Mouse (Mus musculus) cerebellum, postnatal 10 days (tissue): Measurements from ENCODE around the gene Nfia.
A peak's percentile ranks its signal among the peaks of the same experiment; 100 is the strongest.

Experiments
- DNase-seq, 2 experiments: peaks; one replicate each; pipeline ENCODE4 v3.0.0; 2021; ENCODE audit warnings: mixed read lengths in 2 of 2

Gene Nfia

DNA sequence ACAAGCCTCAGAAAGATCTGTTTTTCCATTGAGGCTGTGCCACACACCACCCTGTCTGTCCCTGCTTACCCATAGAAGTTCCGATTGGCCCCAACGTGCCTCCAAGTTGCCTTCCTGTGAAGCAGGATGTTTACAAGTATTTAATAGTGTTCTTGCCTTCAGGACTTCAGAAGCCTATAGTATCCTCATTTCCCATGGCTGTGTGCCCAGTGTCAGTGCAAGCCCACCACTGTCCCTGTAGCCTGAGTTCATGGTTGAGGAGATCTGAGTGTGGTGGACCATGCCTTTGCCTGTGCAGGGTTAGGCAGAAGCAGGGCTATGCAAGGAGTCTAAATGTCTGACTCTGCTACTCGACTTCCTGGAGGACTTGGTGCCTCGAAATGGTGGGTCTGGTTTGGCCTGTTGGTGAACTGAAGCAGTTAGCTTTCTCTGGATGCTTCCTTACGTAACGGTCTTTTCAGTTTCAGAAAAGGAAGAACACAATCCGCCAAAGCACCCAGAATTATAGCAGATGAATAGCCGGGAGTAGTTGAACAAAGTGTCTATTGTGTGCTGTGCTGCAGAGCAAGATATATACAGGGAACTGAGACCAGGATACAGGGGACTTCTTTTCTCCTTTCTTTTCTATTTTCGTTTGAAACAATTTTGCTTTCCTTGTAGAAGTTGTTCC, 99.4 kb downstream of the Nfia start:
- DNase-seq: peak in 1 of 2 experiments; percentile 46

DNA sequence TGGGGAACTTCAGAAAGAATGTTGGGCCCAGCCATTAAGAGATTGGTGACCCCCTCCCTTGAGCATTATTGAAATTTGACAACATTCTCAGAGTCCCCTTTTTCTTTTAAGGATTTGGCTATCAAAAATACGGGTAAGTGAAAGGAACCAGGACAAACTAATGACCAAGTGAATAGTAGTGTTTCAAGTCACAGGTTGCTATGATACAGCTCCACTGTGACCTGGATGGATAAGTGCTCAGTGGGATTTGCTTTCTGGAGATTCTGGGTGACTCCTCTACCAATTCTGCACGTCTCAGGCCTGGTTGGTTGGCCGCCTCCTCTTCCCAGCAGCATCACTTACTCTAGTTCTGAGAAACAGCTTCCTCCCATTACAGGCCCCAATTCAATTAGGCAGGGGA, 102.4 kb downstream of the Nfia start:
- DNase-seq: no peak

GRCm38 (mm10) chr4:97875901-97876300, 103.4 kb downstream of the Nfia start:
- DNase-seq: peak; percentile 47 to 62

DNA sequence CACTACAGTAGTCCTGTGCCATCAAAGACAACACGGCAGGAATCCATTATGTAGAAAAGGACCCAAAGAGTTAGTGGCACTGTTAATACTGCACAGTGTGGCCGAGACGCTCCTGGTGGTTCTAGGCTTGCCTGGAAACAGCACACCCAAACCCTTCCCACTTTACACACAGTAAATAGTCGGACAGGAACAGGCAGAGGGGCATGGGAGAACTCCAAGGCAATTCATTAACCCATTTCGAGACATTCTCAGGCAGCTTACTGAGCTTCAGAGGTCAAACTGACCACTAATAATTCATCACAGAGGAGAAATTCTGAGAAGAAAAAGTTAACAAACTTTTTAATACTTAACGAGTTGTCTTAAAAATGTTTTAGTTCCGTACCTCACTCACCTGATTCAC, 107.2 kb downstream of the Nfia start:
- DNase-seq: peak in 1 of 2 experiments; percentile 31

GRCm38 (mm10) chr4:97880120-97881055, 107.9 kb downstream of the Nfia start:
- DNase-seq: peak; percentile 86 to 91

GRCm38 (mm10) chr4:97885574-97885973, 113.0 kb downstream of the Nfia start:
- DNase-seq: no peak

DNA sequence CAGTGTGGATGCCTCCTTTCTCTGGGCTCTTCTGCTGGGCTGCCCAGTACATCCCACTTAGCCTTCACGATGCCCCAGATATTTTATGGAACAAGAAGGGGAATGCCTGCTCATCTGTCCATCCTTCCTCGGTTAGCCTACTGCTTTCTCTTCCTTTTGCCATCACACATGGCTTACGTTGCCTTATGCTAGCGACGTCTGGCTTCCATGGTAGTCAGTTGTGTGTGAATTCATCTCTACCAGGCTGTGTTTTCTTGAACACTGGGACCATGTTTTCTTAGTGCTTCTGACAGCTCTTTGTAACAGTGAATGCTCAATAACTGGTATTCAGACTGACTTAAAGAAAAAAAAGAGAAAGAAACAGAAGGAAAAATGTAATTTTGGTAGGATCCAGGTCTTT, 113.7 kb downstream of the Nfia start:
- DNase-seq: no peak

DNA sequence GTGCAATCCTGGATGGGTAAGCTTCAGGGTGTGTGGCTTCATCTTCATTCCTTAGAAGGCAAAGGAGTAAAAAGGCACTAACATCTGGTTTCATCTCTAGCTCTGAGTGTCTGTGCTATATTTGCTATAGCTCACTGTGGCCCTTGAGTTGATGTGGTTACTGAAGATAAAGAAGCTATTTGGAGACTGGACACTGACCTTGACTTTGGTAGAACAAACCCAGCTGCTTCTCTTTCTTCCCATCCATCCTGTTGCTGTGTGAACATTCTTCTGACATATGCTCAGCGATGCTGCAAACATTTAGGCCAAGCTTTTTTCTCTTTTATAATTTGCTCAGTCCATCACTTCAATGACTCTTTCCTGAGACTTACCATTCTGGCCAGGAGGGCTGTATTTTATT, 114.7 kb downstream of the Nfia start:
- DNase-seq: no peak

DNA sequence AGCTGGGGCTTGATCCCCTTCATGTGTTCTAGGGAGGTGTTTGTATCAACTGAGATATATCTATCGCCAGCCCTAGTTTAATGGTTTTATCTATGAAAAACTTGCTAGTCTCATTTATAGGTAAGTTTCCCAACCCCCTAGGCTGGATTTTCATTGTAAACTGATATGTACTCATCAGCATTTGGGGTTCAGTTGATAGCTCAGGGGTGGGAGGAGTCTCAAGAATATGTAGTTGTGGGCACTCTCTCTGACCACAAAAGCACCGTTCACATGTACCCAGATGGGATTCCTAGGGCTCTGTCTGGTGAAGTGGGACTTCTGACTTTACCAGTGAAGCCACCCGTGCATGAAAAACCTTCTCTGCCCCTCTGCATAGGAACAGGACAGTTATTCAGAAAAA, 118.5 kb downstream of the Nfia start:
- DNase-seq: no peak

DNA sequence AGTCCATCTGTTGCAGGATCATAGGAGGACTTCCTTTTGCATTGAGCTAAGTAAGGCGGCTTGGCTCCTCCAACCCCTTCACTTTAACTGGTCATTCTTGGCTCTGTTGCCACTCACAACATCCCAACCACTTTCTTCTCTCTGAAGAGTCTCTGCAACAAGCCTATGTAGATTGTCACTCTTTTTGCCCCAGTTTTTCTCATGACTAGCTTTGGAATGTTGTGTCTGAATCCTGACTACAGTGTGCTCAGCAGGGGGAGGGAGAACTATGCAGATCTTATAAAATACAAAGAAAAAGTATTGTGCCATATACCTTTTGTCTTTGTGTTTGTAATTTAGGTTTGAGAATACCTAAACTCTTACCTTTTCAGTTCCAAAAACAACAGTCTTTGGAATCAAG, 119.1 kb downstream of the Nfia start:
- no peak for DNase-seq

DNA sequence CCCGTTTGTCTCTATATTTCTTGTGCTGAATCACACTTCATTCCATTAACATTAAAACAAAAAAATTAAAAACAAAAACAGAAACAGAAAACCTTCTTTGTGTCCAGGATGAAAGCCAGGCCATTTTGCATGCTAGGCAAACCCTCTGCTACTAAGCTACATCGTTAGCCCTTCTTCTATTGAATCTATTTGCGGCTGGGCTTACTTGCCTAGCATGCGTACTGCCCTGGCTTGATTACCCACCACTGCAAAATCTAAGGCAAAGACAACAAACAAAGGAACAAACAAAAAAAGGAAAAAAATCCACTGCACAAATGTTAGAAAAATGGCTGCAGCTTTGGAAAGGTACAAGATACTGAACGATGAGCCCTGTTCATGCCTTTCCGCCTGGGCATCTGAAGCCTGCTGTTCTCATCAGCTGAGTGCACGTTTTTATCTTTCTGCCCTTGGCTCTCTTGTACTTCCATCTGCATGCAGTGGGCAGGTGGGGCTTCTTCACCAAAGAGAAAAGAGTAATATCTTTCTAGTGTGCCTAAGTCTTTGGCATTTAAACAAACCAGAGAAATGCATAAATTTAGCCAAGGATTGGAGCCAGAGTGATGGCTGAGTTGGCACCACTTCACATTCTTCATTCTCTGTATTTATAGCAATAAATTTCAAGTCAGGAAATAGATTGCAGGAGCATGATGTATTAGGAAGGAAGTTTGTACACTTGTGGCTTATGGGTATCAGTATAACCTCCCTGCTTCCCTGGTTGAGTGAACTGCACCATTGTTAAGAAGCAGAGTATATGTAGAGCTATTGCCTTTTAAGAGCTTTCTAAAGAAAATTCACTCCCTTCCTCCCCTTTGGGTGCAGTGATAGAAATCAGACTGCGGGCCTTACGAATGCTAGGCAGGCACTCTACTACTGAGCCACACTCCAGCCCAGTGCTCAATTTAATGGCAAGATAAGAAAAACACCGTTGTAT, 121.7 kb downstream of the Nfia start:
- peak; percentile 51 to 52 for DNase-seq

DNA sequence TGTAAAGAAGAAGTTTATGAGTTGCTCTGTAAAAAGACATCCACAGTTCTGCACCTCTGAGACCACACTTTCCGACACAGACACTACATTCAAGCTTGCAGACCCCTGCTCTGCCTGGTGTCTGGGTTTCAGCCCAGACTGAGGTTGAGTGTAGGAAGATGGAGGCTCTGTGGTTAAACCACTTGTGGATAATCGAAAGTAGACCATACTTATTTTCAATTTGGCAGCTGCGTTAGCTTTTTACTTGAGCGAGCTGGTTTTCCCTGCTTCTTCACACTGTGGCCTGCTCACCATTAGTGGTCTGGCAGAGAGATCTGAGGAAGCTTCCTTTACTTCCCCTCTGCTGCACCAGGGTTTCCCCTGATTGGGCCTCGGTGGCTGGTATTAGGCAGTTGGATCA, 123.4 kb downstream of the Nfia start:
- DNase-seq: no peak

DNA sequence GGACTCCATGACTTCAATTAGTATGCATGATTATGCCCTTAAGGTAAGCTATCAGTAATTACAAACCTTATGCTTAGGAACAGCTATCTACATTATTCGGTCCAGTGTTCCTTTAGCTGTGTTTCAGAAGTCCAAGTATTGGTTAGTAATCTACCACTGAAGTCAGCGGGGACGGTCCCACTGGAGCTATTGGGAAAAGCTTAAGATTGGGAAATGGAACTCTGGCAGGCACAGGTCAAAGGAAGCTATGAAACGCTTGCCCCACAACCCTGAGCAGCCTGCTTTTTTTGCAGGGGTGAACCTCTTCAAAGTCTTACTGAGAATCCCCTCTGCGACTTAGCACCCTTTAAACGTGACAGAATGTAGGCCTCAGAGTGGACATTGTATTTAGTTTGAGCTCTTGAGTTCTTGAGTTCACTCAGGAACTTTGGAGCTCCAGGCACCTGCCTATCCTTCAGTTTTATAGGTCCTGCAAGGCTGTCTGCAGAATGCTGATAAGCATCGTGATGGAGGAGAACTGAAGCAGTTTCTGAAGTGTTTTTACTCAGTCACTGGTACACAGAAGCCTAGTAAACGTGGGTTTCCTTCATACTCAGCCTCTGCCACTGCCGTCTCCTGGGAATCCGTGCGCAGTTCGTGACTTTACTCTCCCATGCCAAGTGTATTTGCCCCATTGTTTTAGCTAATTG, 127.9 kb downstream of the Nfia start:
- no peak for DNase-seq

DNA sequence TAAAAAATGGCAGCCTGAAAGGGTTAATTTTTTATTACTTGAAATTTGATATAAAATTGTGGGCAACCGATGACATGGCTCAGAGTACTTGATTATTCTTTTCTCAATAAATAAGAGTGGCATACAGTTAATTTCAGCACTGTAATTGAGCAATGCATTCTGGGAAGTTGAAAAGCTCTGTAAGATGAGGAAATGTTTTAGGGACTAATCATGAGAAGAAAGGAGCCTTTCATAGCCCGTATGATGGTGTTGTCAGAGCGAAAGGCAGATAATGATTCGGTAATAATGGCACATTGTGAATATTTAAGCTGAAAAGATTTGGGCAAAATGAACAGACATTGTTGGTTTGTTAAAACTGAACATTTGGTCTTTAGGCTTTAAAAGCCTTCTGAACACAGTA, 133.3 kb downstream of the Nfia start:
- DNase-seq: no peak

- peak; percentile 44 to 48 for DNase-seq
Measured at GRCm38 (mm10) chr4:97908576-97909147, 136.1 kb downstream of the Nfia start.

DNA sequence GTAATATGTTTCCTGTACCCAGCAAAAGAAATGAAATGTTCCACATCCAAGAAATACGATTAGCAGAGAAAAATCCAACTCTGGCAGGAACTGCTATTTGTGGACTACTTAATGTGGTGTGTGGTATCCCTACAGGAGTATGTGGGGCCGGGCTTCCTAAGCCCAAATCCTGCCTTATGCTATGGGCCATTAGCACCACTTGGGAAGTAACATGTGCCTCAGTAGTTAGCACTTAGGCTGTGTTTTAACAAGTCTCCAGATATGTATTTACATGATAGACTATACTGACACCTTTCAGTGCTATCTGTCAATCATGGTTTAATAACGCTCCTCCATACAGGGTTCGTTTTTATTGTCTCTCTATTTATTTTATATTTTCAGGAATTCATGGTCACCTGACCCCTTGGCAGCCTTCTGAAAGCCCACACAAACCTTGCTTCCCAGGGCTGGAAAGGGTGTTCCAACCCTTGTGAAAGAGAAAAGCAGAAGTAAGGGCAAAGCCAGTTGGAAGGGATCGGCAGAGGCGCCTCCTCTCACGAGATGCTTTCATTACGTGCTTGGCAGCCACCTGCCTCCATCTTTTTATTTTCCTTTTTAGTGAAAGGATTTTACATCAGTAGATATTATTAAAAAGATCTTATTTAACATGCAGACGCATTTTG, 137.7 kb downstream of the Nfia start:
- peak in 1 of 2 experiments; percentile 49 for DNase-seq

- DNase-seq: peak; percentile 97 to 98
Measured at GRCm38 (mm10) chr4:97910777-97911580, 138.4 kb downstream of the Nfia start.

- DNase-seq: peak; percentile 51 to 55
Measured at GRCm38 (mm10) chr4:97911755-97912154, 139.2 kb downstream of the Nfia start.

DNA sequence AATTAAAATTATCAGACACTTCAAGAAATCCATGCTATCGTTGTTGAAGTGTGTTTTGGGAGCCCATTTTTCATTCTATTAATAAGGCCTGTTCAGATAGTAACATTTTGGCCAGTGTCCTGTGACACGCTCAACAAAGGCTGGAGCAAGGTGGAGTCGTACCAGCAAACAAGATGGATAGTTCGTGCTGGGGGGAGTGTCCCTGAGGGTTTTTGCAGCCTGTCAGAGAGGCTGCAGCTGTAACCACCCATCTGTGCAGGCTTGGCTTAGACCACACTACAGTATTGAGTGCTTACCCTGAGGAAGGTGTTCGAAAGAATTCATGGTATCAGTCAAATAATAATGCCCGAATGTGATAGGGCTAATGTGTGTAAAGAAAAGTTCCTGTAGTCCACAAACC, 139.6 kb downstream of the Nfia start:
- peak; percentile 71 to 85 for DNase-seq

DNA sequence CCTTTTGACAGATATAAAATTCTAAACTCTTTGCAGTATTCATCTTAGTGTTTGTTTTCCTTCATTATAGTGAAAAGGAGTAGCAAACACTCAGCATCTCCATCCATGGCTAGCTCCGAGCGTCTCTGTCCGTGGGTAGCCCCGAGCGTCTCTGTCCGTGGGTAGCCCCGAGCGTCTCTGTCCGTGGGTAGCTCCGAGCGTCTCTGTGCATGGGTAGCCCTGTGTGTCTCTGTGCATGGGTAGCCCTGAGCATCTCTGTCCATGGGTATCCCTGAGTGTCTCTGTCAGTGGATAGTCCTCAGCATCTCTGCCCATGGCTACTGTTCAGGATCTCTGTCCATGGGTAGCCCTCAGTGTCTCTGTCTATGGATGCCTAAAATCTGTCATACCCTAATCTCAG, 140.0 kb downstream of the Nfia start:
- DNase-seq: no peak
